Mouse (Mus musculus) C2C12 (cell line): ENCODE results near the gene Anks1b. TPM values are rescaled to one million over a fixed set of nuclear protein-coding genes. Genes with fewer than 3 reads are reported as not detected.

ENCODE experiments used
- H3K27me3 ChIP-seq: one replicate; pipeline ENCODE4 v1.6.1; 2011; ENCODE audit not compliant: control insufficient read depth, insufficient read depth, insufficient read length
- H3K36me3 ChIP-seq: one replicate; pipeline ENCODE4 v1.6.1; 2011; ENCODE audit not compliant: control insufficient read depth, insufficient read depth
- H3K4me3 ChIP-seq: one replicate; pipeline ENCODE4 v1.5.1; 2011; ENCODE audit warnings: mild to moderate bottlenecking, control low read depth; ENCODE audit not compliant: poor library complexity, insufficient read depth, severe bottlenecking
- H3K79me2 ChIP-seq: one replicate; pipeline ENCODE4 v1.6.1; 2011; ENCODE audit not compliant: control insufficient read depth, insufficient read depth
- H3K79me3 ChIP-seq: one replicate; pipeline ENCODE4 v1.6.1; 2011; ENCODE audit warnings: low read depth, control low read depth
- H3ac ChIP-seq: one replicate; pipeline ENCODE3; 2011; ENCODE audit warnings: low read depth; ENCODE audit not compliant: control insufficient read depth, insufficient read length
- CEBPB ChIP-seq: IDR thresholded peaks from one replicate; pipeline ENCODE4 v1.6.1; 2011; ENCODE audit warnings: low read depth, mild to moderate bottlenecking, control low read depth, moderate library complexity
- CTCF ChIP-seq: IDR thresholded peaks from one replicate; pipeline ENCODE4 v1.5.1; 2011; ENCODE audit not compliant: control insufficient read depth, insufficient read depth, insufficient read length
- FOSL1 ChIP-seq: IDR thresholded peaks from one replicate; pipeline ENCODE4 v1.8.0; 2011; ENCODE audit warnings: mild to moderate bottlenecking, low read length; ENCODE audit not compliant: poor library complexity, insufficient read depth, severe bottlenecking
- MAX ChIP-seq: IDR thresholded peaks from one replicate; pipeline ENCODE4 v1.6.1; 2011; ENCODE audit warnings: mild to moderate bottlenecking, control low read depth
- MYOD1 ChIP-seq: IDR thresholded peaks from one replicate; pipeline ENCODE4 v1.6.1; 2011; ENCODE audit warnings: low read depth; ENCODE audit not compliant: control insufficient read depth, insufficient read length
- MYOG ChIP-seq: IDR thresholded peaks from one replicate; pipeline ENCODE4 v1.6.1; 2011; ENCODE audit not compliant: control insufficient read depth, insufficient read length; ENCODE audit errors: extremely low read depth
- USF1 ChIP-seq: IDR thresholded peaks from one replicate; pipeline ENCODE4 v1.6.1; 2011; ENCODE audit warnings: low read depth, mild to moderate bottlenecking, control low read depth, moderate library complexity
- polyA plus RNA-seq: library from polyadenylated mRNA; unstranded; fragments of >200 nt; fragmentation: generic; extraction: Trizol; gene quantifications from one replicate; pipeline ENCODE4 v1.2.1, GENCODE M21; 2012; ENCODE audit warnings: missing spikeins

Gene Anks1b
- polyA plus RNA-seq, 1 experiment: 0.27 TPM

DNA sequence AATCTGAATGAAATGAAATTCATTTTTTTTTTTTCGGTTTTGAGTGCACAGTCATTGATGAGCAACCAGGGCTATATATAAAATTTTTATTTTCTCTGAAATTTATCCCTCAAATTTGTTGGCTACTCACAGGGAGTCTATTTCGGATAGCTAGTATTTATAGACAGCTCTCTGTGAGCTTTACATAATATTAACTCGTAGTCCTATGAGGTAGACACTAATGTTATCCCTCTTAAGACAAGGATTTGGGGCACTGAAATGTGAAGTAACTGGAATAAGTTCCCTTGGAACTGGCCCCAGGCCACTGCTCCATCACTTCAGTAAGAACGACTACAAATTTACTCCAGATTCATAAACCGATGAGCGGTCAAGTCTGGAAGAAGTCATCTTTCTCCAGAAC lies 977.8 kb downstream of the Anks1b start:
- Histone ChIP-seq H3K79me2 (no peaks in the 10 kb centered on the region), H3K27me3 (peaks cover 39% of the 10 kb centered on the region), H3K79me3 (no peaks in the 10 kb centered on the region), H3ac (no peak overlapping the region), H3K4me3 (no peak overlapping the region), H3K36me3 (no peaks in the 10 kb centered on the region)
- TF ChIP-seq CEBPB: no peak

DNA sequence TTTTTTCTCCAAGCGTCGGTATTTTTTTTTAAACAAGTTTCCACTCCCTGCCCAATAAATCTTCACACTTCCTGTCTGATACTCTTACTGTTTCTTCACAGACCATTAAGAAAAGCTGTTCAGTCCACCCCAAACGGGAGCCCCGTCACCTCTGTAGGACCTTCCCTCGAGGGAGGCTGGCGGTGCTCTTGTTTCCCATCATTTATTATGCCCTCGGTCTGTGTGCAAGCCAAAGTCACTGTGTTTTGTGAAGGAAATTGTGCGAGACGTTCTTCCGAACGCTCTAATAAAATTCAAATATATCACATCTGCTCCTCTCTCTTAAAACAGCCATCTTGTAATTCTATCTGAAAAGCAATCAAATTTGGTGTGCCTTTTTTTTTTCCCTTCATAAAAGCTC lies 978.7 kb downstream of the Anks1b start:
- Histone ChIP-seq H3K4me3 (no peak overlapping the region), H3ac (no peak overlapping the region), H3K79me2 (no peaks in the 10 kb centered on the region), H3K27me3 (peaks cover 44% of the 10 kb centered on the region), H3K36me3 (no peaks in the 10 kb centered on the region), H3K79me3 (no peaks in the 10 kb centered on the region)
- TF ChIP-seq USF1: no peak
- no peak for TF ChIP-seq MYOD1

DNA sequence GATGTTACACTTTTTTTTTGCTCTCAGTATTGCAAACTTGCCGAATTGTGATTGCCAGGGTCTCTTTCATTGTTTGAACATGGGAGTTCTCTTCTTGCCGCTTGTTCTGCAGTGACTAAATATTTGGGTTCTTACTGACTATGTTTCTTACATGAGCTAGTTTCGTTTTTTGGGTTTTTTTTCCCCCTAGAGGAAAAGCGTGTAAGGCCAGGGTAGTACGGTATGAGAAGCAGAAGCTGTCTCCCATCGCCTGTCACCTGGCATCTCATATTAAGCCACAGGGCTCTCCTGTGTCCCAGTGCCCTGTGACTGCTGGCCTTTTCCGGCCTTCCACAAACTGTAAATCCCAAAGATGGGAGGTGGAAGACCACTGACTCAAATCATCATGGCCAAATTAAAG lies 979.1 kb downstream of the Anks1b start:
- Histone ChIP-seq H3K4me3 (no peak overlapping the region), H3K27me3 (peaks cover 45% of the 10 kb centered on the region), H3K79me3 (no peaks in the 10 kb centered on the region), H3K36me3 (no peaks in the 10 kb centered on the region), H3ac (no peak overlapping the region), H3K79me2 (no peaks in the 10 kb centered on the region)
- TF ChIP-seq CEBPB (no peak), MAX (no peak), MYOD1 (no peak), CTCF (no peak), MYOG (no peak)

DNA sequence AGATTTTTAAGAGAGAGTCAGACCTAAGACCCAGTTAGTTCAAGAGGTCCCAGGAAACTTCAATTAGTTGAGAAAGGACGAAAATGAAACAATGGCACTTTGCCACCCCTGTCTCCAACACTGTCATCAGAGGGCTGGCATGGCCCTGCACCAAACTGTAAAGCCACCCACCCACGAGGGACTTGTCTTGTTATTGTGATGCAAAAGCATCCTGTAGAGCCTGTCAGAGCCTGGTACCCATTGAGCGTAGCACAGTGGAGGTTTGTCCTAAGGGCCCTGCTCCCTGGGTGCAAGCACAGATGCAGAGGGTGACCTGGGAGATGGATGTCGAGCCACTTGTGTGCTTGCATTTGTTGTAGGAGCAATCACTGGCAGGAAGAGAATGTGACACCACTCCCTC lies 983.4 kb downstream of the Anks1b start:
- Histone ChIP-seq H3ac (no peak overlapping the region), H3K79me2 (no peaks in the 10 kb centered on the region), H3K4me3 (no peak overlapping the region), H3K27me3 (peaks cover 45% of the 10 kb centered on the region), H3K79me3 (no peaks in the 10 kb centered on the region), H3K36me3 (no peaks in the 10 kb centered on the region)
- TF ChIP-seq MYOD1 (no peak), MAX (no peak), CTCF (no peak), USF1 (no peak), MYOG (no peak), FOSL1 (no peak), CEBPB (no peak)

DNA sequence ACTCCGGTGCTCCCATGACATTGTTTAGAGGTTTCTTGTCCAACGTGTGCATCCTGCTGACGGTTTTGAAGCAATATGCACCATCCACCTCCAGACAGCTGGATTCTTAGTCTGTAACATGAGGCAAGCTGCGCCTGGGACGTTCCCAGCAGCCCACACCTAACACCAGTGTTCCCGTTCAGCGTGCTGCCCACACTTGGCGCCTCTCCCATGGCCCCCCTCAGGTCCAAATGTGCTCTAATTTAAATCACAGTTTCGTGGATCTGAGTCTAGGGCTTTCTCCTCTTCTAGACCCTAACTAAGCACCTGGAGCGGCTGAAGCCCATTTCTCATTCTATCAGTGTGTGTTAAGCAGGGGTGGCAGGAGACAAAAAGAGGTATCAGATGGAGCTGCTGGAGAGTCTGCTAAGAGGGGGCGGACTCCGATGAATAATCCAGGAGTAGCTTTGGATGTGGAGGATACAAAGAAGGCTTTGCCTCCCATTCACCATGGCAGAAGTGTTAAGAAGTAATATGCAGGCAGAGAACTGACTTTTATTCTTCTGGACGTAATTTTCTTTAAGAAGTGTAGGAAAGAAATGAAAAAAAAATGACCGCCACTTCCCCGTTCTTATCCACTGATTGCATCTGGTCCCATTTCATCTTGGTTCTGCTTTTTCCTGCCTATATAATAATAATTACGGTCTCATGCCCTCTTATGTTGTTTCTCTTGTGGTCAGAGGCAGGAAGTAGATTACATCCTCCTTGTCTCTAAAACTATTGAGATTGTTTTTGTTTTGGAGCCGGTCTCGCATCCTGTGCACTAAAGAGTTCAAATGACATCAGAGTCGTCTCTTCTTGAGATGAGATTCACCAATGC lies 986.6 kb downstream of the Anks1b start:
- Histone ChIP-seq H3K27me3 (peaks cover 37% of the 10 kb centered on the region), H3K79me2 (no peaks in the 10 kb centered on the region), H3K36me3 (no peaks in the 10 kb centered on the region), H3K79me3 (no peaks in the 10 kb centered on the region), H3ac (no peak overlapping the region), H3K4me3 (no peak overlapping the region)
- TF ChIP-seq USF1 (no peak), MYOD1 (no peak), CEBPB (no peak), MAX (no peak), FOSL1 (no peak)

DNA sequence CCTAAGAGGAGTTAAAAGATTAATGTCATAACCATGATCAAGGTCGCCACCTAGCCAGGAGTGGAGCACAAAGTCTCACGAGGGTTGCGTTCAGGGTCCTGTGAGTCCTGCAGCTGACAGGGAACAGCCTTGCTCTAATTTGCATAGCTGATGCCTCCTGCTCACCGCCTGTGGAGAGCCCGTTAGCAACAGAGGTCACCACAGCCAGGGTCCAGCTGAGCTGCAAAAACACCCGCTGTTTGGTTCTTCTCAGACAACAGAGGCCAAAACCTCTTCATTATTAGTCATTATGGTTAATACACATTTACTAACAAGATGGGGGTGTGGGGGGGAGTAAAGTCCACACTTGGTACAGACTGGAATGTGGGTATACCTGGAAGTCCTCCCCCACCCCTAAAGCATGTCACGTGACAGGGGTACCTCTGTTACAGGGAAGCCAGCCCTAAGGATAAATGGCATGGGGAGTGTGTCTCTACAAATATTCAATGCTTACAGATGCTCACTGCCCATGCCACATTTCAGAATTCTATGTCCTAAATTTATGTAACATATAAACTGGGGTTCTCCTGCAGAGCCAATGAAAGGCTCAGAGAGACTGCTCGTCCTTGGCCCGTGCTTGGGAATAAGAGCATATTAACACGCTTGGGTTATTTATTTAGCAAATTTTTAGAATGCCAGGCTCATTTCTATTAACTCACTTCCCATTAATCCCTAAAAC lies 990.7 kb downstream of the Anks1b start:
- peaks cover 32% of the 10 kb centered on the region for H3K27me3 ChIP-seq
- no peaks in the 10 kb centered on the region for H3K36me3 ChIP-seq
- no peaks in the 10 kb centered on the region for H3K79me3 ChIP-seq
- H3K79me2 ChIP-seq: no peaks in the 10 kb centered on the region
- TF ChIP-seq USF1 (no peak), MYOG (no peak), FOSL1 (no peak), MAX (no peak), MYOD1 (no peak), CTCF (no peak), CEBPB (no peak)
- no peak overlapping the region for H3ac ChIP-seq
- no peak overlapping the region for H3K4me3 ChIP-seq
